Mouse (Mus musculus) ES-Bruce4 (cell line): ENCODE results near the gene Defb45. TPM values are rescaled to one million over a fixed set of nuclear protein-coding genes. Genes with fewer than 3 reads are reported as not detected.

Source experiments
- H3K27ac ChIP-seq: 2 replicates; pipeline ENCODE4 v1.5.1; 2012; ENCODE audit warnings: low read length, inconsistent platforms; ENCODE audit not compliant: insufficient read depth
- H3K27me3 ChIP-seq: 2 replicates; pipeline ENCODE4 v1.6.1; 2012; ENCODE audit warnings: mild to moderate bottlenecking, low read length, inconsistent platforms; ENCODE audit not compliant: control insufficient read depth, poor library complexity, insufficient read depth, severe bottlenecking
- H3K36me3 ChIP-seq: 2 replicates; pipeline ENCODE4 v1.6.1; 2012; ENCODE audit warnings: inconsistent platforms, mild to moderate bottlenecking, low read length, moderate library complexity; ENCODE audit not compliant: control insufficient read depth, poor library complexity, insufficient read depth, severe bottlenecking
- H3K4me1 ChIP-seq: one replicate; pipeline ENCODE4 v1.8.1; 2011; ENCODE audit warnings: low read length; ENCODE audit not compliant: control insufficient read depth, insufficient read depth
- H3K4me3 ChIP-seq: 2 replicates; pipeline ENCODE4 v1.5.1; 2011; ENCODE audit warnings: low read depth, mild to moderate bottlenecking, low read length
- H3K9ac ChIP-seq: 2 replicates; pipeline ENCODE4 v1.6.1; 2012; ENCODE audit warnings: low read depth, mild to moderate bottlenecking, inconsistent platforms; ENCODE audit not compliant: poor library complexity, severe bottlenecking
- H3K9me3 ChIP-seq: replicated peaks from 2 replicates; pipeline ENCODE4 v1.6.1; 2012; ENCODE audit warnings: mild to moderate bottlenecking, low read length, inconsistent platforms; ENCODE audit not compliant: control insufficient read depth, poor library complexity, insufficient read depth, severe bottlenecking
- CTCF ChIP-seq: IDR thresholded peaks from one replicate; pipeline ENCODE4 v1.8.1; 2011; ENCODE audit warnings: low read depth, low read length
- EP300 ChIP-seq: IDR thresholded peaks from 2 replicates; pipeline ENCODE4 v1.6.1; 2011; ENCODE audit warnings: low read depth, low read length; ENCODE audit not compliant: insufficient read depth
- POLR2A ChIP-seq: IDR thresholded peaks from one replicate; pipeline ENCODE4 v1.8.1; 2011; ENCODE audit warnings: low read length; ENCODE audit not compliant: insufficient read depth
- polyA plus RNA-seq: library from polyadenylated mRNA; stranded (reverse); fragments of >200 nt; gene quantifications from 2 replicates; pipeline ENCODE4 v1.2.4, GENCODE M21; 2011; ENCODE audit warnings: low read depth; ENCODE audit not compliant: missing spikeins, insufficient read depth, insufficient read length

The Defb45 gene
- polyA plus RNA-seq: not detected in 2 replicates

- no peaks in the 10 kb centered on the region for H3K36me3 ChIP-seq
- no peak for TF ChIP-seq EP300
- TF ChIP-seq CTCF: no peak
- no peak for TF ChIP-seq POLR2A
- H3K9me3 ChIP-seq: no peaks in the 10 kb centered on the region
- H3K4me1 ChIP-seq: no peaks in the 10 kb centered on the region
- H3K9ac ChIP-seq: no peak within 1 kb of the TSS
- no peaks in the 10 kb centered on the region for H3K27me3 ChIP-seq
- H3K27ac ChIP-seq: no peak within 1 kb of the TSS
- H3K4me3 ChIP-seq: no peak within 1 kb of the TSS
These were observed at the start of gene Defb45 for GRCm38 (mm10) chr2:152599299-152599698. TSS of gene Defb45 (minus strand) at chr2:152599399.

GRCm38 (mm10) chr2:152639406-152640113 lies 40.4 kb upstream of the Defb45 start:
- Histone ChIP-seq H3K9ac (no peak overlapping the region), H3K4me1 (no peaks in the 10 kb centered on the region), H3K36me3 (no peaks in the 10 kb centered on the region), H3K4me3 (no peak overlapping the region), H3K9me3 (no peaks in the 10 kb centered on the region), H3K27ac (no peak overlapping the region), H3K27me3 (no peaks in the 10 kb centered on the region)
- TF ChIP-seq POLR2A: no peak
- no peak for TF ChIP-seq CTCF
- TF ChIP-seq EP300: no peak

GRCm38 (mm10) chr2:152638865-152639264 lies 39.7 kb upstream of the Defb45 start:
- Histone ChIP-seq H3K27me3 (no peaks in the 10 kb centered on the region), H3K27ac (no peak overlapping the region), H3K9ac (no peak overlapping the region), H3K4me1 (no peaks in the 10 kb centered on the region), H3K9me3 (no peaks in the 10 kb centered on the region), H3K36me3 (no peaks in the 10 kb centered on the region), H3K4me3 (no peak overlapping the region)
- TF ChIP-seq CTCF: no peak
- TF ChIP-seq POLR2A: no peak
- TF ChIP-seq EP300: no peak

- no peaks in the 10 kb centered on the region for H3K36me3 ChIP-seq
- no peak overlapping the region for H3K4me3 ChIP-seq
- no peaks in the 10 kb centered on the region for H3K27me3 ChIP-seq
- no peaks in the 10 kb centered on the region for H3K9me3 ChIP-seq
- no peaks in the 10 kb centered on the region for H3K4me1 ChIP-seq
- no peak overlapping the region for H3K9ac ChIP-seq
- no peak for TF ChIP-seq EP300
- TF ChIP-seq POLR2A: no peak
- no peak overlapping the region for H3K27ac ChIP-seq
These were observed 38.2 kb upstream of the Defb45 start for GRCm38 (mm10) chr2:152637381-152637780.

- H3K9ac ChIP-seq: no peak overlapping the region
- TF ChIP-seq EP300 (no peak), CTCF (no peak), POLR2A (no peak)
- H3K27ac ChIP-seq: no peak overlapping the region
These were observed 37.8 kb upstream of the Defb45 start for GRCm38 (mm10) chr2:152637006-152637322.

GRCm38 (mm10) chr2:152636246-152637005 lies 37.2 kb upstream of the Defb45 start:
- TF ChIP-seq POLR2A (no peak), EP300 (no peak), CTCF (no peak)
- Histone ChIP-seq H3K36me3 (no peaks in the 10 kb centered on the region), H3K9ac (no peak overlapping the region), H3K27me3 (no peaks in the 10 kb centered on the region), H3K27ac (no peak overlapping the region), H3K9me3 (no peaks in the 10 kb centered on the region), H3K4me1 (no peaks in the 10 kb centered on the region), H3K4me3 (no peak overlapping the region)

More at GRCm38 (mm10) chr2:152637006-152637322, 37.8 kb upstream of the Defb45 start:
- no peak overlapping the region for H3K4me3 ChIP-seq
- no peaks in the 10 kb centered on the region for H3K4me1 ChIP-seq
- no peaks in the 10 kb centered on the region for H3K9me3 ChIP-seq
- no peaks in the 10 kb centered on the region for H3K36me3 ChIP-seq
- no peaks in the 10 kb centered on the region for H3K27me3 ChIP-seq
